In the genomic region with DNA sequence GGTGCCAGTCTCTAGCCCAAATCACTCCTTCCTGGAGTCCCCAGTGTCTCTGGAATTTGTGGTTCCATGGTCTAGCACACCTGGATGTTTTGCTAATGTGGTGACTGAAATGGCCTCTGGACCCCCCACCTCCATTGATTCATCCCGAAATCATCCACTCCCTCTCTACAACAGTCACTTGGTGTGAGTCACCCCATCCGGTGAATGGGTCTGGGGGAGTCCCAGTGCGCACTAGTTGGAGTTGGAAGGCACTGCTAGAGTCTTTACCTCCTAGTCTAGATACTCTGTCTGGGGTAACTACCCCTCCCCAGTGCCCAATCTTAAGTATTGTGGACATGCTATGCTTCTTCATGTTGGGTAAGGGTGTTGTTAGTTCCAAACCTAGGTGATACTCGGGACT, we compare ENCODE assay signal across 8 mouse cellular contexts. TPM values are rescaled to one million over a fixed set of nuclear protein-coding genes. Genes with fewer than 3 reads are reported as not detected.
A peak's percentile ranks its signal among the peaks of the same experiment; 100 is the strongest.
DNase-seq lines count a peak whose midpoint lies in the region; ATAC-seq and TF ChIP-seq lines count a peak whose summit lies in the region.

No protein-coding gene starts in this region.

- DNase-seq in kidney, adult 11 months = no peak
- no peak for DNase-seq in embryo, embryonic 10.5 days (ENCODE audit: low spot score)
- DNase-seq in urinary bladder, adult 2 months (ENCODE audit: low spot score) = no peak
- no peak for DNase-seq in testis, postnatal 10 days (ENCODE audit: low spot score)

- no peaks in the 10 kb centered on the region for H3K27me3 ChIP-seq in kidney, embryonic 14.5 days (ENCODE audit: control insufficient read depth, insufficient read depth, low read length)
- H3K27me3 ChIP-seq in hindbrain, embryonic 13.5 days = 0 out of 2 replicates have a peak, but pooled peaks cover 6% of the 10 kb centered on the region
- H3K27me3 ChIP-seq in midbrain, embryonic 15.5 days (replicated peaks) = no peaks in the 10 kb centered on the region

- H3K36me3 ChIP-seq in kidney, embryonic 14.5 days (ENCODE audit: control insufficient read depth, insufficient read depth, low read length) = peaks cover 15% of the 10 kb centered on the region
- no peaks in the 10 kb centered on the region for H3K36me3 ChIP-seq in hindbrain, embryonic 13.5 days
- no peaks in the 10 kb centered on the region for H3K36me3 ChIP-seq in midbrain, embryonic 15.5 days (replicated peaks)

- H3K4me3 ChIP-seq in kidney, embryonic 14.5 days (ENCODE audit: low read length) = peak overlapping the region; percentile 68
- H3K4me3 ChIP-seq in bone marrow macrophage, adult 2 months (ENCODE audit: insufficient read depth, low read length) = peak overlapping the region; percentile 79
- H3K4me3 ChIP-seq in hindbrain, embryonic 13.5 days = peak overlapping the region; percentile 49
- peak overlapping the region; percentile 50 for H3K4me3 ChIP-seq in midbrain, embryonic 15.5 days

- peaks cover 33% of the 10 kb centered on the region for H3K4me1 ChIP-seq in kidney, embryonic 14.5 days (ENCODE audit: control insufficient read depth, insufficient read depth, low read length)
- H3K4me1 ChIP-seq in bone marrow macrophage, adult 2 months (ENCODE audit: control insufficient read depth, insufficient read depth, low read length) = peaks cover 5% of the 10 kb centered on the region
- H3K4me1 ChIP-seq in hindbrain, embryonic 13.5 days (replicated peaks) = peaks cover 27% of the 10 kb centered on the region
- H3K4me1 ChIP-seq in midbrain, embryonic 15.5 days = peaks cover 20% of the 10 kb centered on the region; the same call in 1 of the 2 replicates

- no peak for ATAC-seq in kidney, embryonic 14.5 days (ENCODE audit: low FRiP score, low TSS enrichment)
- no peak for ATAC-seq in hindbrain, embryonic 13.5 days (ENCODE audit: low FRiP score)
- no peak for ATAC-seq in midbrain, embryonic 15.5 days (replicated peaks)

- TF ChIP-seq POLR2A in bone marrow macrophage, adult 2 months (IDR thresholded peaks at IDR 0.05; ENCODE audit: borderline replicate concordance, low read depth, low read length) = no peak

- H3K27ac ChIP-seq in kidney, embryonic 14.5 days (ENCODE audit: low read depth, low read length) = peak overlapping the region; percentile 55; the same call in 1 of the 2 replicates
- no peak overlapping the region for H3K27ac ChIP-seq in bone marrow macrophage, adult 2 months (ENCODE audit: insufficient read depth, low read depth, low read length)
- no peak overlapping the region for H3K27ac ChIP-seq in hindbrain, embryonic 13.5 days
- no peak overlapping the region for H3K27ac ChIP-seq in midbrain, embryonic 15.5 days

- H3K4me2 ChIP-seq in kidney, embryonic 14.5 days (replicated peaks; ENCODE audit: low read depth, low read length) = peak overlapping the region; percentile 84
- H3K4me2 ChIP-seq in hindbrain, embryonic 13.5 days = peak overlapping the region; percentile 65
- peak overlapping the region; percentile 69 for H3K4me2 ChIP-seq in midbrain, embryonic 15.5 days

- TF ChIP-seq CTCF in bone marrow macrophage, adult 2 months (IDR thresholded peaks at IDR 0.05; ENCODE audit: low read depth, low read length) = no peak

- H3K9me3 ChIP-seq in kidney, embryonic 14.5 days (ENCODE audit: control insufficient read depth, low read length) = no peaks in the 10 kb centered on the region
- H3K9me3 ChIP-seq in hindbrain, embryonic 13.5 days = no peaks in the 10 kb centered on the region
- no peaks in the 10 kb centered on the region for H3K9me3 ChIP-seq in midbrain, embryonic 15.5 days

- peak overlapping the region; percentile 68 for H3K9ac ChIP-seq in kidney, embryonic 14.5 days (ENCODE audit: low read depth, low read length)
- H3K9ac ChIP-seq in hindbrain, embryonic 13.5 days = peak overlapping the region; percentile 74
- peak overlapping the region; percentile 44; the same call in 1 of the 2 replicates for H3K9ac ChIP-seq in midbrain, embryonic 15.5 days

- 68% methylated on average over 4 of the region's 4 CpGs for WGBS in kidney, embryonic 14.5 days
- whole genome bisulfite sequencing in hindbrain, embryonic 13.5 days = 79% methylated on average over 4 of the region's 4 CpGs
- WGBS in midbrain, embryonic 15.5 days = 66% methylated on average over 4 of the region's 4 CpGs

RNA-seq across cellular contexts. Expression of a gene that starts 2.1 kb away (rescaled TPM):
- polyA plus RNA-seq in kidney, embryonic 14.5 days (2014; fragmentation: Nextera tagmentation; extraction: Ambion mirVana) = 51.8 and 70.7 TPM in 2 replicates
- polyA plus RNA-seq in bone marrow macrophage, adult 2 months (2012; ENCODE audit: insufficient read depth, insufficient read length, missing spikeins) = 5.8 and 7.5 TPM in 2 replicates
- polyA plus RNA-seq in hindbrain, embryonic 13.5 days (2015; fragmentation: Nextera tagmentation; extraction: Ambion mirVana) = 16.7 and 17.7 TPM in 2 replicates
- polyA plus RNA-seq in midbrain, embryonic 15.5 days (2015; fragmentation: Nextera tagmentation; extraction: Ambion mirVana) = 16.0 and 17.9 TPM in 2 replicates
- polyA plus RNA-seq in urinary bladder, adult 2 months (2012; rRNA removed) = 371 and 680 TPM in 2 replicates

RNA-seq across cellular contexts. Expression of a gene that starts 23.9 kb away (rescaled TPM):
- polyA plus RNA-seq in kidney, embryonic 14.5 days (2014; fragmentation: Nextera tagmentation; extraction: Ambion mirVana) = 82.1 and 107 TPM in 2 replicates
- 24.5 and 31.8 TPM in 2 replicates for polyA plus RNA-seq in bone marrow macrophage, adult 2 months (2012; ENCODE audit: insufficient read depth, insufficient read length, missing spikeins)
- 55.8 and 58.4 TPM in 2 replicates for polyA plus RNA-seq in hindbrain, embryonic 13.5 days (2015; fragmentation: Nextera tagmentation; extraction: Ambion mirVana)
- polyA plus RNA-seq in midbrain, embryonic 15.5 days (2015; fragmentation: Nextera tagmentation; extraction: Ambion mirVana) = 72.7 and 75.6 TPM in 2 replicates
- polyA plus RNA-seq in urinary bladder, adult 2 months (2012; rRNA removed) = 321 and 348 TPM in 2 replicates

RNA-seq across cellular contexts. Expression of a gene that starts 33.7 kb away (rescaled TPM):
- polyA plus RNA-seq in kidney, embryonic 14.5 days (2014; fragmentation: Nextera tagmentation; extraction: Ambion mirVana) = 0.40 and 0.61 TPM in 2 replicates
- 1.1 and 1.2 TPM in 2 replicates for polyA plus RNA-seq in bone marrow macrophage, adult 2 months (2012; ENCODE audit: insufficient read depth, insufficient read length, missing spikeins)
- 3.3 and 4.1 TPM in 2 replicates for polyA plus RNA-seq in hindbrain, embryonic 13.5 days (2015; fragmentation: Nextera tagmentation; extraction: Ambion mirVana)
- polyA plus RNA-seq in midbrain, embryonic 15.5 days (2015; fragmentation: Nextera tagmentation; extraction: Ambion mirVana) = 7.5 and 7.9 TPM in 2 replicates
- 0.70 and 1.5 TPM in 2 replicates for polyA plus RNA-seq in urinary bladder, adult 2 months (2012; rRNA removed)

RNA-seq across cellular contexts. Expression of a gene that starts 50.3 kb away (rescaled TPM):
- polyA plus RNA-seq in kidney, embryonic 14.5 days (2014; fragmentation: Nextera tagmentation; extraction: Ambion mirVana) = 0.39 and 0.77 TPM in 2 replicates
- not detected in 2 replicates for polyA plus RNA-seq in bone marrow macrophage, adult 2 months (2012; ENCODE audit: insufficient read depth, insufficient read length, missing spikeins)
- polyA plus RNA-seq in hindbrain, embryonic 13.5 days (2015; fragmentation: Nextera tagmentation; extraction: Ambion mirVana) = 0.61 and 0.62 TPM in 2 replicates
- polyA plus RNA-seq in midbrain, embryonic 15.5 days (2015; fragmentation: Nextera tagmentation; extraction: Ambion mirVana) = 1.3 TPM in 2 replicates
- 0.66 and 0.74 TPM in 2 replicates for polyA plus RNA-seq in urinary bladder, adult 2 months (2012; rRNA removed)
